Mouse (Mus musculus): ENCODE results near the gene Tmppe.

Tmppe gene

DNA sequence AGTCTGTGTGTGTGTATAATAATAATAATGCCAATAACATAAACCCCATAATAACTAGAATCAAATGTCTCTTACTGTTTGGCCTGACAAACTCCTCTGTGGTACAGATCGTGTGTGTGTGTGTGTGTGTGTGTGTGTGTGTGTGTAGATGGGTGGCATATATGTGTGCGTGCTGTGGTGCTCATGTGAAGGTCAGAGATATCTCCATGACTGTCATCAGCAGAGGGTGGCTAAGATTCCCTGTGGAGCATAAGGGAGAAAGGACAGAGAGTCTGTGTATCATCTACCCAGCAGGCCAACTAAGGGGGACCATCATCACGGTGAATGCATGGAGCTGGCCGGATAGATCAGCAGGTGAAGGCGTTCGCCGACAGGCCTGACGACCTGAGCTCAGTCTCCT, 46.0 kb downstream of the Tmppe start:
- DNase-seq = no peak

- DNase-seq = no peak
Measured at GRCm38 (mm10) chr9:114448700-114449099, 47.8 kb downstream of the Tmppe start.

- DNase-seq = no peak
Measured at GRCm38 (mm10) chr9:114449120-114449754, 48.3 kb downstream of the Tmppe start.

DNA sequence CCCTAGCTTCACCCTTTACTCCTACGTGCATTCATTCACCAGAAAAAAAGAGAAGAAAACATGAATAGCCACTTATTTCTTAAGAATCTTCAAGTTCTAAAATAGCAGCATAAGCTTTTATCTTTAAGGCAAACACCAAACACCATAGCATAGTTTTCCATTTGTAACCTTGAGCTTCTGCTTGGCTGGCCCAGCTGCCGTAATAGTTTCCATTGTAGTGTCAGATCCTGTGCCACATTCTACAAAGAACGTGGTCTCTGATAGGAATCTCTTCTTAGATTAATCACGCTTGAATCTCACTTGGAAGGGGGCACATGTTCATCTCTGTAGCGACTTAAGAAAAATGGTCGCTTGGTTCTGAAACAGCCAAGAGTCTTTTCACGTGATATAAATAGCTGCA, 50.7 kb downstream of the Tmppe start:
- no peak for DNase-seq

DNA sequence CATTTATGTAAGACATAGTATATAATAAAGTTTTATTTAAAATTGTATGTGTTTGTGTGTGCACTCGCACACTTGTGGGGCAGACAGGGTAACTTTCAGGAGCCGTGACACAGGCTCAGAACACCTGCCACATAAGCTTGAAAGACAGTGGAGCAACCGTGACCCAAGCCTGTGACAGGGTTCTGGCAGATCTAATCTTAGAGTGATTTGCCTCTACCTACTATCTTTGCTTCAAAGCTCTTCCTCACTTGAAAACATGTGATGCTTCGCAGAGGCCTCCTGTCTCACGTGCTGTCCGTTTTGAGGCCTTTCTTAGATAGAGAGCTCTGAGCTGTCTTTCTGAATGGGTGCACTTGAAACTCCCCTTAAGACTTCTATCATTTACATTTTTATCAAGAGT, 51.5 kb downstream of the Tmppe start:
- DNase-seq = no peak

DNA sequence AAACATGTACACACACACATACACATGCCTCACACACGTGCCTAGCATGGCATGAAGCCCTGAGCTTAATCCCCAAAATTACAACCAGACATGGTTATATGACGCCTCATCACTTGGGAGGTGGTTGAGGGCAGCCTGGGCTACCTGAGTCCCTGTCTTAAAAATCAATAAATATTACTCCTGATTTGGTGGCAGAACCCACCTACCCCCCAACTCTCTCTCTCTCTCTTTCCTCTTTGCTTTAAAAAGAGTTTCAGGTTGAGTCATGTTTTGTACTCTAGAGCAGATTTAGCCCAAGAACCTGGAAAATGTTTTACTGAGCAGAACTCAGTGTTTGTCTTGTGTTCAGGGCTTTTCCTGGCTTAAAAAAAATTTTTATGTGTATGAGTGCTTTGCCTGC, 54.5 kb downstream of the Tmppe start:
- no peak for DNase-seq
